Mouse (Mus musculus) adrenal gland, postnatal 4 days (tissue): ENCODE results near the gene Fam131b. TPM values are rescaled to one million over a fixed set of nuclear protein-coding genes. Genes with fewer than 3 reads are reported as not detected.

ENCODE experiments used
- DNase-seq, 2 experiments: peaks; one replicate each; pipeline ENCODE4 v3.0.0; 2021 to 2022; ENCODE audit warnings: low spot score in 2 of 2, mixed read lengths in 2 of 2
- long read RNA-seq, 2 experiments: library from polyadenylated mRNA; stranded (forward); transcript quantifications; one replicate each; pipeline ENCODE4 v2.0.0; 2021
- total RNA-seq, 2 experiments: library from RNA; stranded (reverse); gene quantifications; 2 replicates each; pipeline ENCODE4 v1.2.3; 2021

Fam131b gene
- 1 to 10 TPM; 1.3 to 1.5 TPM for total RNA-seq
- long read RNA-seq, experiment 1, full-length matches to known transcripts = 1 of 1 reads
- long read RNA-seq, experiment 1, partial matches to known transcripts = 0 of 1 reads
- long read RNA-seq, experiment 1, other reads (novel, unspliced or antisense) = 0 of 1 reads
- long read RNA-seq, experiment 2 = 0 reads

- no peak for DNase-seq
Measured at GRCm38 (mm10) chr6:42324482-42325267, at the start of gene Fam131b. Gene Fam131b (minus strand): TSS chr6:42324643.

GRCm38 (mm10) chr6:42373669-42374430 is 49.4 kb upstream of the Fam131b start:
- no peak for DNase-seq

- no peak for DNase-seq
Measured at GRCm38 (mm10) chr6:42372816-42373547, 48.5 kb upstream of the Fam131b start, which contains the start of gene Epha1. Gene Epha1 (minus strand): TSS chr6:42373268.

GRCm38 (mm10) chr6:42372421-42372815 is 48.0 kb upstream of the Fam131b start:
- no peak for DNase-seq

GRCm38 (mm10) chr6:42372001-42372400 is 47.6 kb upstream of the Fam131b start:
- DNase-seq = no peak

GRCm38 (mm10) chr6:42370630-42371363 is 46.4 kb upstream of the Fam131b start:
- no peak for DNase-seq

GRCm38 (mm10) chr6:42369870-42370269 is 45.4 kb upstream of the Fam131b start:
- DNase-seq = no peak

GRCm38 (mm10) chr6:42365215-42365614 is 40.8 kb upstream of the Fam131b start:
- DNase-seq = no peak

- no peak for DNase-seq
Measured at GRCm38 (mm10) chr6:42364607-42365006, 40.2 kb upstream of the Fam131b start.

GRCm38 (mm10) chr6:42364066-42364465 is 39.6 kb upstream of the Fam131b start:
- DNase-seq = no peak

GRCm38 (mm10) chr6:42362974-42363373 is 38.5 kb upstream of the Fam131b start:
- no peak for DNase-seq

- no peak for DNase-seq
Measured at GRCm38 (mm10) chr6:42362497-42362896, 38.1 kb upstream of the Fam131b start.

GRCm38 (mm10) chr6:42362074-42362473 is 37.6 kb upstream of the Fam131b start:
- no peak for DNase-seq

- DNase-seq = no peak
Measured at GRCm38 (mm10) chr6:42361041-42361895, 36.8 kb upstream of the Fam131b start.

- no peak for DNase-seq
Measured at GRCm38 (mm10) chr6:42360231-42360840, 35.9 kb upstream of the Fam131b start.

- no peak for DNase-seq
Measured at GRCm38 (mm10) chr6:42359364-42360147, 35.1 kb upstream of the Fam131b start.

- no peak for DNase-seq
Measured at GRCm38 (mm10) chr6:42358901-42359300, 34.5 kb upstream of the Fam131b start.

GRCm38 (mm10) chr6:42357901-42358300 is 33.5 kb upstream of the Fam131b start:
- no peak for DNase-seq
